8 mouse cellular contexts compared by ENCODE assay signal in the genomic region with DNA sequence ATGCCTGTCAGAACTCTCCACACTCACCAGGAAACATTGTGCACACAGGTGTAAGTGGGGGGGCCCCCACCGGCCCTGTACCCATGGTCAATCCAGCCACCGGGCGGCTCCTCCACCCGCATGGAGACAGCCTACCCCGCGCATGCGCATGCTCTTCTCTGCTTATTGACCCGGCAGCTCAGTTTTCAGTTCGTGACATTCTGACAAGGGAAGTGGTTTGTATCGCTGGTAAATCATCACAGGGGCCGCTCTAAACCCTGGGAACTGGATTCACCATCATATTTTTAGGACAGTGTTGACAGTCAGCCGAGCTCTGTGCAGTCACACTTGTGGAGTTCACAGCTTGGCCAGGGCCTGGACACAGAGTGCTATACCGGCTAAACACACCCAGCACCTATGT. TPM values are rescaled to one million over a fixed set of nuclear protein-coding genes. Genes with fewer than 3 reads are reported as not detected.
A peak's percentile ranks its signal among the peaks of the same experiment; 100 is the strongest.
DNase-seq lines count a peak whose midpoint lies in the region; ATAC-seq lines count a peak whose summit lies in the region.

No protein-coding gene starts in this region.

- H3K4me2 ChIP-seq in intestine, embryonic 14.5 days (ENCODE audit: low read length), result peak overlapping the region; percentile 18; the same call in 1 of the 2 replicates
- peak overlapping the region; percentile 58 for H3K4me2 ChIP-seq in liver, embryonic 16.5 days (ENCODE audit: low read depth, low read length)

- WGBS in intestine, embryonic 14.5 days, result 37% methylated on average over 13 of the region's 13 CpGs
- 3% methylated on average over 13 of the region's 13 CpGs for WGBS in liver, embryonic 16.5 days (ENCODE audit: insufficient replicate concordance)

- H3K27ac ChIP-seq in intestine, embryonic 14.5 days (ENCODE audit: low read depth), result 0 out of 2 replicates have a peak overlapping the region, but pooled peaks have one; percentile 5
- H3K27ac ChIP-seq in liver, embryonic 16.5 days (ENCODE audit: low read length), result peak overlapping the region; percentile 64

- peaks cover 4% of the 10 kb centered on the region for H3K4me1 ChIP-seq in intestine, embryonic 14.5 days (replicated peaks; ENCODE audit: control insufficient read depth, insufficient read depth, low read length)
- peaks cover 47% of the 10 kb centered on the region for H3K4me1 ChIP-seq in liver, embryonic 16.5 days (ENCODE audit: control insufficient read depth, low read depth, low read length)

- ATAC-seq in intestine, embryonic 14.5 days (replicated peaks; ENCODE audit: low FRiP score, low TSS enrichment, low read depth), result no peak
- ATAC-seq in liver, embryonic 16.5 days (ENCODE audit: low read depth), result peak; percentile 47

- no peak overlapping the region for H3K9ac ChIP-seq in intestine, embryonic 14.5 days (ENCODE audit: low read length)
- peak overlapping the region; percentile 42; the same call in 1 of the 2 replicates for H3K9ac ChIP-seq in liver, embryonic 16.5 days (ENCODE audit: low read depth, low read length)

- no peaks in the 10 kb centered on the region for H3K9me3 ChIP-seq in intestine, embryonic 14.5 days (ENCODE audit: control insufficient read depth, low read length)
- H3K9me3 ChIP-seq in liver, embryonic 16.5 days (replicated peaks; ENCODE audit: control insufficient read depth, low read length), result no peaks in the 10 kb centered on the region

- no peaks in the 10 kb centered on the region for H3K27me3 ChIP-seq in intestine, embryonic 14.5 days (replicated peaks; ENCODE audit: control insufficient read depth, insufficient read depth, low read length)
- H3K27me3 ChIP-seq in liver, embryonic 16.5 days (ENCODE audit: control insufficient read depth, insufficient read depth, low read depth, low read length), result no peaks in the 10 kb centered on the region

- H3K36me3 ChIP-seq in intestine, embryonic 14.5 days (ENCODE audit: control insufficient read depth, insufficient read depth, low read length), result no peaks in the 10 kb centered on the region
- no peaks in the 10 kb centered on the region; the same call in none of the 2 replicates for H3K36me3 ChIP-seq in liver, embryonic 16.5 days (ENCODE audit: control insufficient read depth, insufficient read depth)

- H3K4me3 ChIP-seq in intestine, embryonic 14.5 days (ENCODE audit: low read depth, low read length), result no peak overlapping the region
- H3K4me3 ChIP-seq in liver, embryonic 16.5 days (ENCODE audit: low read depth, low read length), result peak overlapping the region; percentile 37

- DNase-seq in cerebellum, adult 11-12 months, result peak; percentile 62
- DNase-seq in cerebellum, postnatal 4 days (ENCODE audit: low spot score in 2 of 2), result no peak
- peak; percentile 40 for DNase-seq in forelimb bud, embryonic 11.5 days (ENCODE audit: low read depth, low spot score)
- peak; percentile 63 for DNase-seq in intestine, embryonic 14.5 days (ENCODE audit: low spot score)
- peak; percentile 77 to 78 for DNase-seq in spleen, adult 18-20 months
- no peak for DNase-seq in right cerebral cortex, adult 18-20 months
- no peak for DNase-seq in frontal cortex, adult 2 months (ENCODE audit: extremely low spot score in 1 of 2, low spot score in 1 of 2)

RNA-seq across cellular contexts. Expression of gene Stat5b, which starts 36.0 kb away (rescaled TPM):
- 27.0 and 27.8 TPM in 2 replicates for polyA plus RNA-seq in intestine, embryonic 14.5 days (2014; fragmentation: Nextera tagmentation; extraction: Ambion mirVana)
- 21.8 and 22.6 TPM in 2 replicates for polyA plus RNA-seq in liver, embryonic 16.5 days (2015; fragmentation: Nextera tagmentation; extraction: Ambion mirVana)
- 28.7 and 29.6 TPM in 2 replicates for polyA plus RNA-seq in frontal cortex, adult 2 months (2012; rRNA removed)

RNA-seq across cellular contexts. Expression of gene Ghdc, which starts 43.7 kb away (rescaled TPM):
- polyA plus RNA-seq in intestine, embryonic 14.5 days (2014; fragmentation: Nextera tagmentation; extraction: Ambion mirVana), result 3.5 and 3.6 TPM in 2 replicates
- polyA plus RNA-seq in liver, embryonic 16.5 days (2015; fragmentation: Nextera tagmentation; extraction: Ambion mirVana), result 1.6 and 2.1 TPM in 2 replicates
- polyA plus RNA-seq in frontal cortex, adult 2 months (2012; rRNA removed), result 7.7 and 9.3 TPM in 2 replicates

RNA-seq across cellular contexts. Expression of gene Stat5a, which starts 44.7 kb away (rescaled TPM):
- polyA plus RNA-seq in intestine, embryonic 14.5 days (2014; fragmentation: Nextera tagmentation; extraction: Ambion mirVana), result 5.3 and 5.5 TPM in 2 replicates
- 8.1 and 8.3 TPM in 2 replicates for polyA plus RNA-seq in liver, embryonic 16.5 days (2015; fragmentation: Nextera tagmentation; extraction: Ambion mirVana)
- polyA plus RNA-seq in frontal cortex, adult 2 months (2012; rRNA removed), result 3.4 and 3.7 TPM in 2 replicates

RNA-seq across cellular contexts. Expression of gene Hcrt, which starts 51.8 kb away (rescaled TPM):
- polyA plus RNA-seq in intestine, embryonic 14.5 days (2014; fragmentation: Nextera tagmentation; extraction: Ambion mirVana), result not detected in 2 replicates
- polyA plus RNA-seq in liver, embryonic 16.5 days (2015; fragmentation: Nextera tagmentation; extraction: Ambion mirVana), result not detected in 2 replicates
- 0.50 and 0.62 TPM in 2 replicates for polyA plus RNA-seq in frontal cortex, adult 2 months (2012; rRNA removed)

RNA-seq across cellular contexts. Expression of gene Kcnh4, which starts 54.8 kb away (rescaled TPM):
- 0.27 and 0.41 TPM in 2 replicates for polyA plus RNA-seq in intestine, embryonic 14.5 days (2014; fragmentation: Nextera tagmentation; extraction: Ambion mirVana)
- not detected in 2 replicates for polyA plus RNA-seq in liver, embryonic 16.5 days (2015; fragmentation: Nextera tagmentation; extraction: Ambion mirVana)
- 15.8 and 19.2 TPM in 2 replicates for polyA plus RNA-seq in frontal cortex, adult 2 months (2012; rRNA removed)

Comparison
In these comparisons a context has a peak if more than half of its experiments do, and no peak if none do; other contexts are left out.
1. DNase-seq: peak in cerebellum, adult 11-12 months (single experiment), forelimb bud, embryonic 11.5 days (single experiment), intestine, embryonic 14.5 days (single experiment) and spleen, adult 18-20 months (2 of 2); none in cerebellum, postnatal 4 days (0 of 2), right cerebral cortex, adult 18-20 months (single experiment) and frontal cortex, adult 2 months (0 of 2).